Mouse (Mus musculus) brain, embryonic 14.5 days (tissue): ENCODE data around the gene Vav3.

ENCODE experiments used
- CTCF ChIP-seq: fragments of 200-500 bp; IDR thresholded peaks from 2 replicates; pipeline ENCODE4 v1.5.1; 2012; ENCODE audit warnings: inconsistent platforms, mild to moderate bottlenecking, moderate library complexity, borderline replicate concordance; ENCODE audit not compliant: insufficient read depth, insufficient read length; ENCODE audit errors: extremely low read depth
- POLR2A ChIP-seq: fragments of 200-500 bp; IDR thresholded peaks from 2 replicates; pipeline ENCODE4 v1.6.1; 2012; ENCODE audit warnings: mild to moderate bottlenecking, inconsistent platforms, borderline replicate concordance; ENCODE audit not compliant: poor library complexity, insufficient read depth, insufficient read length, severe bottlenecking; ENCODE audit errors: extremely low read depth

GRCm38 (mm10) chr3:109464600-109464999 is 124.1 kb downstream of the Vav3 start:
- TF ChIP-seq CTCF: no peak
- no peak for TF ChIP-seq POLR2A
